Mouse (Mus musculus): Measurements from ENCODE around the gene Podn. TPM values are rescaled to one million over a fixed set of nuclear protein-coding genes. Genes with fewer than 3 reads are reported as not detected.

Gene Podn
- total RNA-seq, 2 experiments from 2014 or later, result 12.1 to 24.1 TPM

DNA sequence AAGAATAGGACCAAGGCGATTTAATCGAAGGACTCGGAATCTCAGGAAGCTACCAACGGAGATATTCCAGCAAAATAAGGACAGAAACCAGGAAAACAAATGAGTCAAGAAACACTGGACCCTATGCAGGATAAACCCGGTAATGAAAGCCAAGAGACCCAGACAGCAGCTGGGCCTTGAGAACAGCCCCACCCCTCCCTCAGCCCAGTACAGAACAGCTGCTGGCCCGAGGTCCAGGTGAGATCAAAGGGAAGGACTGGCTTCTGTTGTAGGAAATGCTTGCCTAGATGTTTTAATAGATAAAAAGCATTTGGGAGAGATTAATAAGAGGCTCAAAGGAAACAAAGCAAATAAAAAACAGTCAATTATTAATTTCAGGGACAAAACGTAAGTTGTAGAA, 121.2 kb downstream of the Podn start:
- DNase-seq, result no peak
- intact Hi-C loops (cut with DNase I), result no loop called here

DNA sequence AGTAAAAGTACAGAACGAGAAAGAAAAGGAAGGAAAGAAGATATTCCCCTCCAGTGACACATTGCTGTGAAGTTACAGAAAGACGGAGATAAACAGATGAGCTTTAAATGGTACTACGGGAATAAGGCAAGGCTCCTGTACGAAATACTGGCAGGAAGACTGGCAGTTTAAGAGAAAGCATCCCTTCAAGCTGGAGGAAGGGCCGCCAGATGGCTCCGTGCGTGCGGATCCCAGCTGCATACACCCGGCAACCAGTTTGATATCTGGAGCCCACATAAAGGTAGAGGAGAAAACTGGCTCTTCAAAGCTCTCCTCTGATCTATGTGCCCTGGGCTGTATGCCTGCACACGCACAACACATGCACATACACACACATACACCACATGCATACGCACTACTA, 121.7 kb downstream of the Podn start:
- no peak for DNase-seq
- intact Hi-C loops (cut with DNase I), result no loop called here

DNA sequence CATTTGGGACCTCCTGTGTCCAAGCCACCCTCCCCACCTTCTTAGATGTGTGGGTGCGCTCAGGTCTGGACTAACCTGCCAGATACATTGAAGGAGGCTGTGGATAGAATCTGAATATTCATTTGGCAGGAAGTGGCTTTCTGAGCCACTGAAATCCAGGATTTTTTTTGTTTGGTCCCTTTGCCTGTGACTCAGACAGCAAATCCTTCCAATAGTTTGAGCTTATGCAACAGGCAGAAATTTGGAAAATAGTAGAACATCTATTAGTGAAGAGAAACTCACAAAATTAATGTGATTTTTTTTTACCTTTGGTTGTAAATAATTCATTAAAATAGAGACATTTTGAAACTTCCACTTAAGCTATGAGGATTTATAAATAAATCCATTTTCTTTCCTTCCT, 125.1 kb downstream of the Podn start:
- DNase-seq, result no peak

DNA sequence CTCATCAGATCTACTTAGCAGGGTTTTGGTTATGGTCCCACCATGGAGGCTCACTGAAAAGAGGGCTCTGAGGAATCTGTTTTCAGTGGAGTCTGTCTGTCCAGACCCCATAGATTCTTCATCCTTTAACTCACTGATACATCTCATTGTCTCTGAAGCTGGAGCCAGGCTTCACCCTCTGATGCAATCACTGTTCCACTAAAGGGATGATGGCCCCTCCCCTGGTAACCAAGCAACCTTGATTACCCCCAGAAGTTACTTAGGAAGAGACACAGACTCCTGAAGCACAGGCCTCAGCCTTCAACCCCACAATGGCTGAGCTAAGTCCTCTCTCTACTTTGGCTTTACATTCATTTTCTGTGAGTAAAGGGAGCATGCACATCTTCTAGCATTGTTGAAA, 126.5 kb downstream of the Podn start:
- intact Hi-C loops (cut with DNase I), result no loop called here
- no peak for DNase-seq

More for the DNA sequence above, 125.1 kb downstream of the Podn start:
- intact Hi-C loops (cut with DNase I), result no loop called here

DNA sequence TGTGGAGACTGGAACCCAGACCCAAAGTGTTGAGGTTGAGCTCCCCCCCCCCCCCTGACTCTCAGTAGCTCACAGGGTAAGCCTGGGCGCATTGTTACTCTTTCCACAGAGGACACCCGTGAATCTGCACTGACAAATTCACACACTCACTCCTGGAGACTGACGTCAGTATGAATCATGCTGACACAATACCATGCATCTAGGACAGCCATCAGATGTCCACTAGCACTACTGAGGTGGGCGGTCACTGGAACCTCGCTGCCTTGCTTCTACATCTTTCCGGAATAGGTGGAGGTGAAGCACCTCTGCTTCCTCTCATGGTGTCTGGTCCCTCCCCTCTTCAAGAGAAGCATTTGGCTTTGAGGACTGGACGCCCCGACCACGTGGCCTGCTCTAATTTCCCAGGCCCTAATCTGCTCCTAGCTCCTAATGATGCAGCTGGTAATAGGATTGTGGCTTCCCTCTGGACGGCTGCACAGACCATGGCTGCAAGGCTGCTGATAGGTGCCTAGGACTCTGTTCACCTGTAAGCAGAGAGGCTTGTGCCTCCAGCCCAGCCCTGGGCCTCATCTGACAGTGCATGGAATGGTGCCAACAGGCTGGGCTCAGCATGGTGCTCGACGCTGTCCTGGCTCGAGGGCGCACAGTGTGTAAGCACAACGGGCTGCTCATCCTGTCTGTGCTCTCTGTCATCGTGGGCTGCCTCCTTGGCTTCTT, 128.1 kb downstream of the Podn start, which contains the start of gene Slc1a7:
Gene Slc1a7 (plus strand): TSS at position 367 of the 717 bp plus-strand sequence.
- DNase-seq, result no peak
- intact Hi-C loops (cut with DNase I), result no loop called here

DNA sequence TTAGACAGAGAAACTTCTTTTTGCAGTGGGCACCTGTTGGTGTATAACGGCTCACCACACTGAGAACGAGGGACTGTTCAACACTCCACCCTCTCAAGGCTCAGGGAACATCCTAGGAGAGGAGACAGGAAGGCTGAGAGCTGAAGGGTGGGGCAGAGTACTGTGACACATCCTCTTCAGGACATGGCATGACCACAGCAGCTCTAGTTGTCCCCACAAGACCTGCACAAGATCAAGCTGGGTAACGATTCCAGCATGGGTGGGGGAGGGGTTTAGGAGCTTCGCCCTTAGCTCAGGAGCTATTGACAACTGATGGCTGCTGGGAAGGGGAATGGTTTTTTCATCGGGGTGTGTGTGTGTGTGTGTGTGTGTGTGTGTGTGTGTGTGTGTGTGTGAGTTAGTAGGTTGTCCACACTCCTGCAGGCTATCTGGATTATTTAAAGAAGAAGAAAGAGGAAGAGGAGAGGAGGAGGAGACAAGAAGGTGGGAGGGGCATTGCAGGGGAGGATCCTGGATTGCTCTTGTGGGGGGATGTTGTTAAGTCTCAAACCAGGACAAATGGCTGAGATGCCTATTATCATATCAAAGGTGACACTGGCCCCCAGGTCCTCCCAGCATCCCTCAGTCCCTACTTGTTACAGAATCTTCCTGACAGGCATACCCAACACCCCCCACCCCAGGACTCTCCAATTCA, 129.7 kb downstream of the Podn start:
- intact Hi-C loops (cut with DNase I), result no loop called here
- peak; percentile 48 to 65 for DNase-seq

Small RNAs within 50 kb of the gene (microRNA-seq; reads per million reads assigned to microRNA genes)
- 0 reads per million in 2 experiments for gene Mir6397

Other genes starting within 250 kb of the Podn start
- 10 to 100 TPM; 64.4 to 65.4 TPM for gene Magoh, start 216.7 kb downstream of the Podn start, total RNA-seq (2021)
- gene 0610037L13Rik, start 206.6 kb downstream of the Podn start, total RNA-seq (2021), result 10 to 100 TPM; 67.2 to 70.7 TPM
- 100 to 1,000 TPM; 206 to 222 TPM for gene Cpt2, start 172.8 kb downstream of the Podn start, total RNA-seq (2021)
- under 1 TPM in 1 of 2 experiments, not detected in 1; 0.10 TPM for gene Slc1a7, start 128.1 kb downstream of the Podn start, total RNA-seq (2021)
- 100 to 1,000 TPM; 189 to 194 TPM for gene Scp2, start 48.6 kb upstream of the Podn start, total RNA-seq (2021)
- 10 to 100 TPM; 32.5 to 34.2 TPM for gene Echdc2, start 69.0 kb upstream of the Podn start, total RNA-seq (2021)
- gene Zyg11a, start 121.6 kb upstream of the Podn start, total RNA-seq (2021), result not detected
- gene Zyg11b, start 204.7 kb upstream of the Podn start, total RNA-seq (2021), result 10 to 100 TPM; 36.5 to 37.5 TPM
- gene Coa7, start 231.7 kb upstream of the Podn start, total RNA-seq (2021), result 10 to 100 TPM; 45.8 to 48.5 TPM

All from heart, postnatal 10 days (tissue).